Mouse (Mus musculus) ES-Bruce4 (cell line): Measurements from ENCODE around the gene 1700088E04Rik.

Source experiments
- CTCF ChIP-seq: IDR thresholded peaks from one replicate; pipeline ENCODE4 v1.8.1; 2011; ENCODE audit warnings: low read depth, low read length
- EP300 ChIP-seq: IDR thresholded peaks from 2 replicates; pipeline ENCODE4 v1.6.1; 2011; ENCODE audit warnings: low read depth, low read length; ENCODE audit not compliant: insufficient read depth
- POLR2A ChIP-seq: IDR thresholded peaks from one replicate; pipeline ENCODE4 v1.8.1; 2011; ENCODE audit warnings: low read length; ENCODE audit not compliant: insufficient read depth

DNA sequence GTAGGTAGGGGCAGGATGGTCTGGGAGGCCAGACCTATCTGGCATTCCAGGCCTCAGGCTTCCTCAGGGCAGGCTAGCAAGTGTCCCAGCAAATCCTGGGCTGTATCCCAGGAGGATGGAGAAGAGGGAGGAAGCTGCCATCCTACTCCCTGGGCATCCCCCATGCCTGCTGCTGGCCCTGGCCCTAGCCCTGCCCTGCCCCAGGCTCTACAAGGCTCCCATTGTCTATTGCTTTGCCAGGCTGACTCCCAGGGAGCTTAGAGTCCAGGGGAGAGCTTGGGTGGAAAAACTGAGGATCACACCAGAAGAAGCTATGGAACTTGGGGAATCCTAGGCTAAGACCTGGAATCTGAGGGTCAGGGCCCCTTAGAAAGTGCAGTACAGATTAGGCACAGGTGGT, 39.5 kb downstream of the 1700088E04Rik start:
- TF ChIP-seq CTCF, result no peak
- TF ChIP-seq POLR2A, result no peak
- no peak for TF ChIP-seq EP300
